In the genomic region with DNA sequence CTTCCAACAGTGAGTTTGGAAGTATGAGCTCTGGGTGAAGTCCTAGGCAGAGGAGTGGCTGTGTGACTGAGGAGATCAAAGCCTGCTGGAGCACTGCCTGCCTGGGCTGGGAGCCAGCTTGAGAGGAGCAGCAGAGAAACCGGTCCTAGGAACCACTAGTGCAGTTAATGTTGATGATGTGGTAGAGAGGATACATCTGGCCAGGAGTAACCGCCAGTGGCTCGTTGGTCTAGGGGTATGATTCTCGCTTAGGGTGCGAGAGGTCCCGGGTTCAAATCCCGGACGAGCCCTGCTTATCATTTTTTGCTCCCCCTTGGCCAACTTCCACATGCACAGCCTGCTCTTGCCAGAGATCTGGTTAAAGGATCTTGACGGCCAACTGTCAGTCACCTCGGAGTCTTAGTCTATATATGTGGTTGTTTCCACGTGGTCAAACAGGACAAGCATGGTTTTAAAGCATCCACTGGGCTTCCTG, we compare ENCODE assay signal across 8 mouse cellular contexts. TPM values are rescaled to one million over a fixed set of nuclear protein-coding genes. Genes with fewer than 3 reads are reported as not detected.
DNase-seq lines count a peak whose midpoint lies in the region; ATAC-seq and TF ChIP-seq lines count a peak whose summit lies in the region.

No protein-coding gene starts in this region.

- DNase-seq in thymus, postnatal 4 days, result peak; percentile 21
- DNase-seq in thymus, adult 2 months, result no peak
- peak; percentile 84 to 85 for DNase-seq in left cerebral cortex, postnatal 14 days (ENCODE audit: low spot score in 2 of 2)

- no peaks in the 10 kb centered on the region; the same call in 1 of the 2 replicates for H3K4me1 ChIP-seq in thymus, adult 2 months (replicated peaks; ENCODE audit: control insufficient read depth, insufficient read depth, low read length)
- H3K4me1 ChIP-seq in embryonic facial prominence, embryonic 13.5 days, result peaks cover 29% of the 10 kb centered on the region
- H3K4me1 ChIP-seq in intestine, embryonic 15.5 days (replicated peaks), result peaks cover 7% of the 10 kb centered on the region; the same call in 1 of the 2 replicates
- H3K4me1 ChIP-seq in stomach, embryonic 15.5 days, result peaks cover 7% of the 10 kb centered on the region; the same call in 1 of the 2 replicates

- WGBS in thymus, adult 2 months, result 17% methylated on average over 11 of the region's 11 CpGs
- 11% methylated on average over 11 of the region's 11 CpGs for WGBS in embryonic facial prominence, embryonic 13.5 days
- WGBS in intestine, embryonic 15.5 days, result 14% methylated on average over 11 of the region's 11 CpGs
- 14% methylated on average over 11 of the region's 11 CpGs for WGBS in stomach, embryonic 15.5 days

- peak overlapping the region; percentile 47; the same call in 1 of the 2 replicates for H3K9ac ChIP-seq in embryonic facial prominence, embryonic 13.5 days
- no peak overlapping the region for H3K9ac ChIP-seq in intestine, embryonic 15.5 days
- no peak overlapping the region for H3K9ac ChIP-seq in stomach, embryonic 15.5 days

- peak overlapping the region; percentile 58 for H3K4me2 ChIP-seq in embryonic facial prominence, embryonic 13.5 days
- H3K4me2 ChIP-seq in intestine, embryonic 15.5 days (replicated peaks), result peak overlapping the region; percentile 42
- H3K4me2 ChIP-seq in stomach, embryonic 15.5 days, result peak overlapping the region; percentile 58

- intact Hi-C loops in left cerebral cortex, postnatal 14 days (cut with DNase I), result no loop called here

- peak; percentile 91 for ATAC-seq in embryonic facial prominence, embryonic 13.5 days (ENCODE audit: insufficient number of reproducible peaks, insufficient read depth, low FRiP score, low TSS enrichment, low read depth)
- ATAC-seq in granulocyte monocyte progenitor cell, adult 5-6 weeks (replicated peaks; ENCODE audit: poor library complexity, severe bottlenecking), result peak; percentile 16
- ATAC-seq in intestine, embryonic 15.5 days, result peak; percentile 90
- peak; percentile 91 for ATAC-seq in megakaryocyte-erythroid progenitor cell, adult 5-6 weeks (replicated peaks; ENCODE audit: low FRiP score, low TSS enrichment, poor library complexity, severe bottlenecking)
- ATAC-seq in stomach, embryonic 15.5 days (ENCODE audit: insufficient read depth, low FRiP score, low read depth), result peak; percentile 88

- TF ChIP-seq POLR2A in thymus, adult 2 months (IDR thresholded peaks at IDR 0.05; ENCODE audit: control insufficient read depth, extremely low read depth, insufficient read depth, low read length, poor library complexity), result no peak

- no peak for TF ChIP-seq CTCF in thymus, adult 2 months (IDR thresholded peaks at IDR 0.05; ENCODE audit: borderline replicate concordance, control insufficient read depth, extremely low read depth, insufficient read depth, low read length, poor library complexity)

- no peak overlapping the region for H3K4me3 ChIP-seq in thymus, adult 2 months (ENCODE audit: control insufficient read depth, insufficient read depth, low read length)
- peak overlapping the region; percentile 42 for H3K4me3 ChIP-seq in embryonic facial prominence, embryonic 13.5 days
- peak overlapping the region; percentile 24 for H3K4me3 ChIP-seq in intestine, embryonic 15.5 days (replicated peaks)
- peak overlapping the region; percentile 42 for H3K4me3 ChIP-seq in stomach, embryonic 15.5 days (replicated peaks)

- no peaks in the 10 kb centered on the region for H3K9me3 ChIP-seq in embryonic facial prominence, embryonic 13.5 days
- no peaks in the 10 kb centered on the region for H3K9me3 ChIP-seq in intestine, embryonic 15.5 days
- H3K9me3 ChIP-seq in stomach, embryonic 15.5 days, result no peaks in the 10 kb centered on the region

- H3K27me3 ChIP-seq in thymus, adult 2 months (ENCODE audit: control insufficient read depth, insufficient read depth, low read length), result peaks cover 4% of the 10 kb centered on the region; the same call in 1 of the 2 replicates
- 0 out of 2 replicates have a peak, but pooled peaks cover 4% of the 10 kb centered on the region for H3K27me3 ChIP-seq in embryonic facial prominence, embryonic 13.5 days
- no peaks in the 10 kb centered on the region for H3K27me3 ChIP-seq in intestine, embryonic 15.5 days (replicated peaks)
- H3K27me3 ChIP-seq in stomach, embryonic 15.5 days (replicated peaks), result no peaks in the 10 kb centered on the region

- H3K27ac ChIP-seq in thymus, adult 2 months (ENCODE audit: control insufficient read depth, insufficient read depth, low read length), result no peak overlapping the region
- peak overlapping the region; percentile 66 for H3K27ac ChIP-seq in embryonic facial prominence, embryonic 13.5 days
- H3K27ac ChIP-seq in intestine, embryonic 15.5 days, result 0 out of 2 replicates have a peak overlapping the region, but pooled peaks have one; percentile 6
- H3K27ac ChIP-seq in stomach, embryonic 15.5 days, result peak overlapping the region; percentile 80

- H3K36me3 ChIP-seq in thymus, adult 2 months (ENCODE audit: control insufficient read depth, insufficient read depth, low read length), result no peaks in the 10 kb centered on the region
- no peaks in the 10 kb centered on the region for H3K36me3 ChIP-seq in embryonic facial prominence, embryonic 13.5 days
- no peaks in the 10 kb centered on the region for H3K36me3 ChIP-seq in intestine, embryonic 15.5 days
- H3K36me3 ChIP-seq in stomach, embryonic 15.5 days, result no peaks in the 10 kb centered on the region

RNA-seq across cellular contexts. Expression of gene Opn1sw, which starts 0.4 kb away (rescaled TPM):
- 0.04 TPM in 1 of 2 replicates, not detected in the other for polyA plus RNA-seq in thymus, adult 2 months (2012; rRNA removed)
- polyA plus RNA-seq in embryonic facial prominence, embryonic 13.5 days (2015; fragmentation: Nextera tagmentation; extraction: Ambion mirVana), result 0.70 and 1.0 TPM in 2 replicates
- not detected in 2 replicates for total RNA-seq in granulocyte monocyte progenitor cell, adult 5-6 weeks (2014; fragmentation: Nextera tagmentation)
- not detected in 2 replicates for total RNA-seq in granulocyte monocyte progenitor cell, adult 5-6 weeks (2017)
- polyA plus RNA-seq in intestine, embryonic 15.5 days (2015; fragmentation: Nextera tagmentation; extraction: Ambion mirVana), result 0.29 and 0.53 TPM in 2 replicates
- total RNA-seq in left cerebral cortex, postnatal 14 days (2021), result under 1 TPM; 0.33 to 0.66 TPM
- total RNA-seq in megakaryocyte-erythroid progenitor cell, adult 5-6 weeks (2014; fragmentation: Nextera tagmentation), result not detected in 2 replicates
- total RNA-seq in megakaryocyte-erythroid progenitor cell, adult 5-6 weeks (2017), result not detected in 2 replicates
- 0.30 and 0.43 TPM in 2 replicates for polyA plus RNA-seq in stomach, embryonic 15.5 days (2015; fragmentation: Nextera tagmentation; extraction: Ambion mirVana)

RNA-seq across cellular contexts. Expression of gene Ccdc136, which starts 7.5 kb away (rescaled TPM):
- 0.61 and 1.3 TPM in 2 replicates for polyA plus RNA-seq in thymus, adult 2 months (2012; rRNA removed)
- 20.2 and 30.7 TPM in 2 replicates for polyA plus RNA-seq in embryonic facial prominence, embryonic 13.5 days (2015; fragmentation: Nextera tagmentation; extraction: Ambion mirVana)
- not detected in 2 replicates for total RNA-seq in granulocyte monocyte progenitor cell, adult 5-6 weeks (2014; fragmentation: Nextera tagmentation)
- not detected in 2 replicates for total RNA-seq in granulocyte monocyte progenitor cell, adult 5-6 weeks (2017)
- 7.4 and 7.7 TPM in 2 replicates for polyA plus RNA-seq in intestine, embryonic 15.5 days (2015; fragmentation: Nextera tagmentation; extraction: Ambion mirVana)
- 100 to 1,000 TPM in 1 of 2 experiments, 10 to 100 TPM in 1; 90.1 to 104 TPM for total RNA-seq in left cerebral cortex, postnatal 14 days (2021)
- total RNA-seq in megakaryocyte-erythroid progenitor cell, adult 5-6 weeks (2014; fragmentation: Nextera tagmentation), result not detected in 2 replicates
- total RNA-seq in megakaryocyte-erythroid progenitor cell, adult 5-6 weeks (2017), result not detected in 2 replicates
- 12.2 and 12.4 TPM in 2 replicates for polyA plus RNA-seq in stomach, embryonic 15.5 days (2015; fragmentation: Nextera tagmentation; extraction: Ambion mirVana)

RNA-seq across cellular contexts. Expression of gene Calu, which starts 40.8 kb away (rescaled TPM):
- 35.2 and 41.9 TPM in 2 replicates for polyA plus RNA-seq in thymus, adult 2 months (2012; rRNA removed)
- 378 and 449 TPM in 2 replicates for polyA plus RNA-seq in embryonic facial prominence, embryonic 13.5 days (2015; fragmentation: Nextera tagmentation; extraction: Ambion mirVana)
- 72.1 and 86.1 TPM in 2 replicates for total RNA-seq in granulocyte monocyte progenitor cell, adult 5-6 weeks (2014; fragmentation: Nextera tagmentation)
- 228 and 237 TPM in 2 replicates for total RNA-seq in granulocyte monocyte progenitor cell, adult 5-6 weeks (2017)
- polyA plus RNA-seq in intestine, embryonic 15.5 days (2015; fragmentation: Nextera tagmentation; extraction: Ambion mirVana), result 289 and 306 TPM in 2 replicates
- 10 to 100 TPM; 88.7 to 89.1 TPM for total RNA-seq in left cerebral cortex, postnatal 14 days (2021)
- 46.1 and 46.8 TPM in 2 replicates for total RNA-seq in megakaryocyte-erythroid progenitor cell, adult 5-6 weeks (2014; fragmentation: Nextera tagmentation)
- total RNA-seq in megakaryocyte-erythroid progenitor cell, adult 5-6 weeks (2017), result 157 and 164 TPM in 2 replicates
- 327 and 341 TPM in 2 replicates for polyA plus RNA-seq in stomach, embryonic 15.5 days (2015; fragmentation: Nextera tagmentation; extraction: Ambion mirVana)

RNA-seq across cellular contexts. Expression of gene Flnc, which starts 44.4 kb away (rescaled TPM):
- polyA plus RNA-seq in thymus, adult 2 months (2012; rRNA removed), result 0.78 and 2.5 TPM in 2 replicates
- polyA plus RNA-seq in embryonic facial prominence, embryonic 13.5 days (2015; fragmentation: Nextera tagmentation; extraction: Ambion mirVana), result 11.3 and 12.2 TPM in 2 replicates
- not detected in 2 replicates for total RNA-seq in granulocyte monocyte progenitor cell, adult 5-6 weeks (2014; fragmentation: Nextera tagmentation)
- not detected in 2 replicates for total RNA-seq in granulocyte monocyte progenitor cell, adult 5-6 weeks (2017)
- polyA plus RNA-seq in intestine, embryonic 15.5 days (2015; fragmentation: Nextera tagmentation; extraction: Ambion mirVana), result 9.7 and 10.1 TPM in 2 replicates
- total RNA-seq in left cerebral cortex, postnatal 14 days (2021), result 1 to 10 TPM; 2.0 to 2.2 TPM
- total RNA-seq in megakaryocyte-erythroid progenitor cell, adult 5-6 weeks (2014; fragmentation: Nextera tagmentation), result not detected in 2 replicates
- not detected in 2 replicates for total RNA-seq in megakaryocyte-erythroid progenitor cell, adult 5-6 weeks (2017)
- polyA plus RNA-seq in stomach, embryonic 15.5 days (2015; fragmentation: Nextera tagmentation; extraction: Ambion mirVana), result 12.1 and 13.6 TPM in 2 replicates

Comparison
In these comparisons a context has a peak if more than half of its experiments do, and no peak if none do; other contexts are left out.
1. ATAC-seq: peak in every context shown above with its lines; median percentile 91 in embryonic facial prominence, embryonic 13.5 days; 91 in megakaryocyte-erythroid progenitor cell, adult 5-6 weeks; 90 in intestine, embryonic 15.5 days; 88 in stomach, embryonic 15.5 days; 16 in granulocyte monocyte progenitor cell, adult 5-6 weeks.